Mouse (Mus musculus) liver (tissue): ENCODE data around the gene Steap3.
"Not testable (repeated sequence)": the region's sequence is repeated elsewhere in the genome, so short reads cannot be mapped to it uniquely, and the experiment has no call there.

ENCODE experiments used
- DNase-seq: peaks from one replicate; pipeline ENCODE4 v3.0.0-alpha.2; 2020; ENCODE audit warnings: mixed read lengths

Gene Steap3

GRCm38 (mm10) chr1:120272605-120273004 lies at the start of gene Steap3:
Gene Steap3 (minus strand): TSS chr1:120272705.
- no peak for DNase-seq

GRCm38 (mm10) chr1:120321270-120322021 lies 48.9 kb upstream of the Steap3 start:
- no peak for DNase-seq

- no peak for DNase-seq
Measured at GRCm38 (mm10) chr1:120305801-120306200, 33.3 kb upstream of the Steap3 start.

GRCm38 (mm10) chr1:120296936-120297335 lies 24.4 kb upstream of the Steap3 start:
- DNase-seq = no peak

- DNase-seq = no peak
Measured at GRCm38 (mm10) chr1:120293803-120294202, 21.3 kb upstream of the Steap3 start.

- DNase-seq = no peak
Measured at GRCm38 (mm10) chr1:120291709-120292108, 19.2 kb upstream of the Steap3 start.

- DNase-seq = no peak
Measured at GRCm38 (mm10) chr1:120289843-120290242, 17.3 kb upstream of the Steap3 start.

GRCm38 (mm10) chr1:120287679-120288078 lies 15.2 kb upstream of the Steap3 start:
- DNase-seq = no peak

- not testable (repeated sequence) for DNase-seq
Measured at GRCm38 (mm10) chr1:120276058-120276457, 3.6 kb upstream of the Steap3 start.

- no peak for DNase-seq
Measured at GRCm38 (mm10) chr1:120275224-120275623, 2.7 kb upstream of the Steap3 start.

- DNase-seq = peak; percentile 87
Measured at GRCm38 (mm10) chr1:120270882-120271281, 1.6 kb downstream of the Steap3 start.

GRCm38 (mm10) chr1:120270115-120270514 lies 2.4 kb downstream of the Steap3 start:
- DNase-seq = peak; percentile 61

GRCm38 (mm10) chr1:120267631-120268030 lies 4.9 kb downstream of the Steap3 start:
- DNase-seq = peak; percentile 56

- no peak for DNase-seq
Measured at GRCm38 (mm10) chr1:120266460-120266859, 6.0 kb downstream of the Steap3 start.

- peak; percentile 96 for DNase-seq
Measured at GRCm38 (mm10) chr1:120264861-120265686, 7.4 kb downstream of the Steap3 start.

GRCm38 (mm10) chr1:120263226-120263625 lies 9.3 kb downstream of the Steap3 start:
- DNase-seq = no peak

- DNase-seq = no peak
Measured at GRCm38 (mm10) chr1:120261166-120261565, 11.3 kb downstream of the Steap3 start.

GRCm38 (mm10) chr1:120259249-120259648 lies 13.3 kb downstream of the Steap3 start:
- peak; percentile 87 for DNase-seq

- peak; percentile 43 for DNase-seq
Measured at GRCm38 (mm10) chr1:120258744-120259143, 13.8 kb downstream of the Steap3 start.

- DNase-seq = no peak
Measured at GRCm38 (mm10) chr1:120258245-120258644, 14.3 kb downstream of the Steap3 start.

- DNase-seq = no peak
Measured at GRCm38 (mm10) chr1:120253751-120254150, 18.8 kb downstream of the Steap3 start.

- DNase-seq = no peak
Measured at GRCm38 (mm10) chr1:120252519-120253160, 19.9 kb downstream of the Steap3 start.

GRCm38 (mm10) chr1:120251193-120251592 lies 21.3 kb downstream of the Steap3 start:
- no peak for DNase-seq
